8 mouse cellular contexts compared by ENCODE assay signal in the genomic region with DNA sequence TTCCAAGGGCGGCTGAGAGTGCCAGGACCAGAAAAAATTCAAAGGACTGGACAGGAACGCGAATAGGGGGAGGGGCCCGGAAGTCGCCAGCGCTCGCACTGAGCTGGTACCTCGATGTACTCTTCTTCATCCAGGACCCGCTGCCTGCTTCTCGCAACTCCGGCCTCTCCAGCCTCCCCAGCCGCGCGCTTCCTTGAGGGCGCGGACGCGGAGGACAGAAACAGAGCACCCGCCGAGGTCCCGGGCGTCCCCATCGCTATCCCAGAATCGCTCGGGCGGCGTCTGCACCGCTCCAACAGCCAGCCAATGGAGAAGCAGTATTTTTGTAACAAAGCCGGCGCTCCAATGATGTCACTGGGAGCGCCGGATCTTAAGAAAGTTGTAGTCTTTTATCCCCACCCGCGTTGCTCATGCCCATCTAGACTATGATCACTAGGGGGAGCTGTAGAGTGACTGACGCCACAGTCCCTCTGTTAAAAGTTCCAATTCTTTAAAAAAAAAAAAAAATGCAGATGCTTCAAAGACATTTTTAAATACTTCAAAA. TPM values are rescaled to one million over a fixed set of nuclear protein-coding genes. Genes with fewer than 3 reads are reported as not detected.
DNase-seq lines count a peak whose midpoint lies in the region; ATAC-seq and TF ChIP-seq lines count a peak whose summit lies in the region.

A gene (minus strand): TSS at position 297 of the 544 bp plus-strand sequence.

- H3K36me3 ChIP-seq in ES-E14 (ENCODE audit: control insufficient read depth, insufficient read depth, low read length, poor library complexity, severe bottlenecking): peaks cover 20% of the 10 kb centered on the region
- peaks cover 33% of the 10 kb centered on the region for H3K36me3 ChIP-seq in forebrain, embryonic 15.5 days

- H3K4me1 ChIP-seq in ES-E14 (ENCODE audit: control insufficient read depth in 2 of 2, insufficient read depth in 2 of 2, low read length in 2 of 2, poor library complexity in 1 of 2): peaks cover 0 to 3% of the 10 kb centered on the region in 2 experiments; a peak in 1 of 4 replicates
- peaks cover 21% of the 10 kb centered on the region for H3K4me1 ChIP-seq in forebrain, embryonic 15.5 days
- H3K4me1 ChIP-seq in lung, adult 2 months (ENCODE audit: control insufficient read depth, insufficient read depth, low read length): no peaks in the 10 kb centered on the region

- H3K9me3 ChIP-seq in ES-E14 (ENCODE audit: control insufficient read depth, insufficient read depth, low read depth, low read length): no peaks in the 10 kb centered on the region
- H3K9me3 ChIP-seq in forebrain, embryonic 15.5 days: no peaks in the 10 kb centered on the region

- in situ Hi-C loops in ES-E14 (cut with MboI; ENCODE audit: low sequenced_read_pairs in 2 of 2, unreplicated experiment in 2 of 2): no loop called here

- peak; percentile 95 for ATAC-seq in forebrain, embryonic 15.5 days (replicated peaks)
- peak; percentile 96 for ATAC-seq in neutrophil, adult 5-6 weeks (ENCODE audit: extremely low read depth, insufficient number of reproducible peaks, low FRiP score, poor library complexity, severe bottlenecking)

- intact Hi-C loops in heart, postnatal 25 days (cut with DNase I): loop anchor here (1.0 to 5.0 kb wide), 3 partner anchors 10 to 136 kb away; no protein-coding TSS in a partner anchor

- peak within 1 kb of the TSS; percentile 96 to 99 for H3K4me3 ChIP-seq in ES-E14 (ENCODE audit: insufficient read depth in 1 of 2, low read depth in 1 of 2, low read length in 2 of 2, poor library complexity in 1 of 2, severe bottlenecking in 1 of 2)
- H3K4me3 ChIP-seq in forebrain, embryonic 15.5 days: peak within 1 kb of the TSS; percentile 72
- H3K4me3 ChIP-seq in lung, adult 2 months (replicated peaks; ENCODE audit: extremely low read depth, low read depth, low read length): peak within 1 kb of the TSS; percentile 93

- H3K27me3 ChIP-seq in forebrain, embryonic 15.5 days: peaks cover 46% of the 10 kb centered on the region

- peak within 1 kb of the TSS; percentile 90 for H3K9ac ChIP-seq in ES-E14 (ENCODE audit: insufficient read depth, low read depth, low read length, poor library complexity, severe bottlenecking)
- H3K9ac ChIP-seq in forebrain, embryonic 15.5 days (replicated peaks): peak within 1 kb of the TSS; percentile 72

- peak; percentile 67; the same call in 1 of the 2 replicates for TF ChIP-seq POLR2A in lung, adult 2 months (IDR thresholded peaks at IDR 0.05; ENCODE audit: borderline replicate concordance, extremely low read depth, low read depth, low read length)

- WGBS in forebrain, embryonic 15.5 days: under 1% methylated on average over 35 of the region's 35 CpGs
- under 1% methylated on average over 35 of the region's 35 CpGs for WGBS in lung, adult 2 months

- DNase-seq in ES-E14 (ENCODE audit: low read depth, low spot score): peak; percentile 96
- peak; percentile 94 for DNase-seq in cerebellum, adult 11-12 months
- peak; percentile 87 for DNase-seq in heart, postnatal 25 days (ENCODE audit: low spot score)
- DNase-seq in layer of hippocampus, adult 18-20 months (ENCODE audit: low spot score in 2 of 2): peak; percentile 92 to 98
- peak; percentile 86 for DNase-seq in lung, adult 2 months
- peak; percentile 79 to 87 for DNase-seq in thymus, adult 18-20 months

- H3K4me2 ChIP-seq in forebrain, embryonic 15.5 days (replicated peaks): peak within 1 kb of the TSS; percentile 77

- 0 out of 2 replicates have a peak within 1 kb of the TSS, but pooled peaks have one; percentile 57 for H3K27ac ChIP-seq in ES-E14 (ENCODE audit: insufficient read depth, low read depth, low read length, poor library complexity, severe bottlenecking)
- peak within 1 kb of the TSS; percentile 73 for H3K27ac ChIP-seq in forebrain, embryonic 15.5 days (replicated peaks)

- peak; percentile 65 for TF ChIP-seq CTCF in lung, adult 2 months (IDR thresholded peaks at IDR 0.05; ENCODE audit: insufficient read depth, low read length)

TF ChIP-seq in ES-E14, 5 proteins besides CTCF, POLR2A, EP300 and RAD21:
- peak; percentile 93 for TF ChIP-seq HCFC1 (IDR thresholded peaks at IDR 0.05; ENCODE audit: borderline replicate concordance, insufficient read depth, low read length)
- TF ChIP-seq ZC3H11A (IDR thresholded peaks at IDR 0.05; ENCODE audit: borderline replicate concordance, low read depth, low read length): 0 out of 2 replicates have a peak, but pooled peaks have one; percentile 4
- no peak for TF ChIP-seq CHD2 (IDR thresholded peaks at IDR 0.05; ENCODE audit: low read depth, low read length)
- no peak for TF ChIP-seq MAFK (IDR thresholded peaks at IDR 0.05; ENCODE audit: insufficient read depth, low read depth, low read length)
- TF ChIP-seq ZNF384 (IDR thresholded peaks at IDR 0.05; ENCODE audit: low read depth, low read length): peak; percentile 98

RNA-seq across cellular contexts. Expression of the gene that starts here (rescaled TPM):
- total RNA-seq in ES-E14 (2012; rRNA removed): 27.2 and 30.2 TPM in 2 replicates
- 53.5 and 58.1 TPM in 2 replicates for polyA plus RNA-seq in forebrain, embryonic 15.5 days (2015; fragmentation: Nextera tagmentation; extraction: Ambion mirVana)
- 1 to 10 TPM; 8.7 to 9.3 TPM for total RNA-seq in heart, postnatal 25 days (2021)
- total RNA-seq in layer of hippocampus, adult 18-20 months (2021): 10 to 100 TPM; 27.6 to 28.6 TPM
- polyA plus RNA-seq in lung, adult 2 months (2012; rRNA removed): 17.5 and 22.8 TPM in 2 replicates
- total RNA-seq in neutrophil, adult 5-6 weeks (2017): 39.7 and 52.4 TPM in 2 replicates

Comparison
In these comparisons a context has a peak if more than half of its experiments do, and no peak if none do; other contexts are left out.
1. Peak in every context shown above with its lines: DNase-seq, ATAC-seq, H3K4me3 ChIP-seq and H3K27ac ChIP-seq.